Mouse (Mus musculus): Measurements from ENCODE around the gene 6430548M08Rik.

GRCm38 (mm10) chr8:120104721-120105272 is 9.2 kb upstream of the 6430548M08Rik start:
- TF ChIP-seq POLR2A (IDR thresholded peaks at IDR 0.05; ENCODE audit: low read depth, low read length), result no peak
- TF ChIP-seq CTCF (conservative IDR thresholded peaks at IDR 0.05; ENCODE audit: insufficient read depth, insufficient read length, low read depth, low read length), result no peak
